Mouse (Mus musculus) midbrain, postnatal 0 days (tissue): ENCODE measurements around the gene Csrnp3. TPM values are rescaled to one million over a fixed set of nuclear protein-coding genes. Genes with fewer than 3 reads are reported as not detected.

ENCODE experiments used
- ATAC-seq: fragments of 200-750 bp; cut with Nextera tagmentation; 2 replicates; pipeline ENCODE4 v1.8.0; 2017; ENCODE audit warnings: moderate number of reproducible peaks, mild to moderate bottlenecking, moderate TSS enrichment, moderate library complexity; ENCODE audit not compliant: low FRiP score
- DNase-seq: peaks from one replicate; pipeline ENCODE4 v3.0.0-alpha.2; 2015; ENCODE audit warnings: low spot score
- H3K27ac ChIP-seq: fragments of 300-500 bp; sonication (generic); 2 replicates; pipeline ENCODE4 v1.5.1; 2014; ENCODE audit warnings: low read depth, mild to moderate bottlenecking, low read length, mixed read lengths
- H3K27me3 ChIP-seq: fragments of 300-500 bp; sonication (generic); 2 replicates; pipeline ENCODE4 v1.6.1; 2014; ENCODE audit warnings: low read length, control low read depth, mixed read lengths; ENCODE audit not compliant: insufficient read depth
- H3K36me3 ChIP-seq: fragments of 300-500 bp; sonication (generic); 2 replicates; pipeline ENCODE4 v1.6.1; 2014; ENCODE audit warnings: low read length, control low read depth, mixed read lengths; ENCODE audit not compliant: insufficient read depth
- H3K4me1 ChIP-seq: fragments of 300-500 bp; sonication (generic); 2 replicates; pipeline ENCODE4 v1.6.1; 2014; ENCODE audit warnings: mild to moderate bottlenecking, control low read depth, antibody characterized with exemption, low read length, mixed read lengths; ENCODE audit not compliant: insufficient read depth
- H3K4me2 ChIP-seq: fragments of 300-500 bp; sonication (generic); 2 replicates; pipeline ENCODE4 v1.6.1; 2014; ENCODE audit warnings: low read depth, mild to moderate bottlenecking, low read length, mixed read lengths; ENCODE audit not compliant: poor library complexity, severe bottlenecking
- H3K4me3 ChIP-seq: fragments of 300-500 bp; sonication (generic); 2 replicates; pipeline ENCODE4 v1.5.1; 2014; ENCODE audit warnings: low read depth, mild to moderate bottlenecking, low read length, moderate library complexity
- H3K9ac ChIP-seq: fragments of 300-500 bp; sonication (generic); replicated peaks from 2 replicates; pipeline ENCODE4 v1.6.1; 2014; ENCODE audit warnings: mild to moderate bottlenecking, low read length, moderate library complexity, mixed read lengths; ENCODE audit not compliant: poor library complexity, severe bottlenecking
- H3K9me3 ChIP-seq: fragments of 300-500 bp; sonication (generic); 2 replicates; pipeline ENCODE4 v1.6.1; 2016; ENCODE audit warnings: low read length, control low read depth
- CTCF ChIP-seq: IDR thresholded peaks from 2 replicates; pipeline ENCODE4 v1.5.1; 2016; ENCODE audit warnings: antibody characterized with exemption, mild to moderate bottlenecking
- WGBS: fragments of 180-500 bp; shearing (Covaris S2); extraction: QIAGEN DNeasy Blood & Tissue Kit; methylation state at CpG from one replicate; pipeline ENCODE4 v1.1.7; 2014; 5-methylcytosine and 5-hydroxymethylcytosine counted together
- polyA plus RNA-seq: library from polyadenylated mRNA; unstranded; fragments of >200 nt; fragmentation: Nextera tagmentation; extraction: Ambion mirVana; gene quantifications from 2 replicates; pipeline ENCODE4 v1.2.1, GENCODE M21; 2015
- total RNA-seq: library from RNA; depleted of rRNA; stranded (reverse); fragments of >200 nt; gene quantifications from 2 replicates; pipeline ENCODE4 v1.2.3, GENCODE M21; 2014; rRNA removed

Csrnp3 gene
- total and polyA plus RNA-seq, 2 experiments from 2014 or later, result 46.5 to 97.1 TPM

DNA sequence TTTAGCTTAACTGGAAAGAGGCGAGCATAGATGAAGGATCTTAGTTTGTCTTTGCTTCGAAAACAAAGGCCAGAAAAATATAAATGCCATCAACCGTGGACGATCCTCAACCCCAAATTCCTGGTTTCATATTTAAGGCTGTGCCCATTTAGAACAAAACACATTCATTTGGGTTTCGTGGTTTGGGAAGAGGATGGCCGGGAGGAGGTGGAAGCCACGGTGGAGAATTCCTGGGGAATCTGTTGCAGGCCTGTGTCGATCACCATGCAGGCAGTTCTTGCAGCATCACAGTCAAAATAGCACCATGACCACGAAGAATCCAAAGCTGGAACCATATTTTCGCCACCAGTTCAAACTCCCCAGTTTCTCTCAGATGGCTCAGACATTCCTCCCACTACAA lies 217.7 kb downstream of the Csrnp3 start:
- no peak overlapping the region for H3K4me3 ChIP-seq
- H3K27ac ChIP-seq, result no peak overlapping the region
- ATAC-seq (no peak), DNase-seq (no peak)
- no peak overlapping the region for H3K4me2 ChIP-seq
- H3K27me3 ChIP-seq, result no peaks in the 10 kb centered on the region
- H3K36me3 ChIP-seq, result no peaks in the 10 kb centered on the region
- no peaks in the 10 kb centered on the region for H3K9me3 ChIP-seq
- no peaks in the 10 kb centered on the region for H3K4me1 ChIP-seq
- no peak for TF ChIP-seq CTCF
- WGBS, result 85% methylated on average over 10 of the region's 10 CpGs
- no peak overlapping the region for H3K9ac ChIP-seq

DNA sequence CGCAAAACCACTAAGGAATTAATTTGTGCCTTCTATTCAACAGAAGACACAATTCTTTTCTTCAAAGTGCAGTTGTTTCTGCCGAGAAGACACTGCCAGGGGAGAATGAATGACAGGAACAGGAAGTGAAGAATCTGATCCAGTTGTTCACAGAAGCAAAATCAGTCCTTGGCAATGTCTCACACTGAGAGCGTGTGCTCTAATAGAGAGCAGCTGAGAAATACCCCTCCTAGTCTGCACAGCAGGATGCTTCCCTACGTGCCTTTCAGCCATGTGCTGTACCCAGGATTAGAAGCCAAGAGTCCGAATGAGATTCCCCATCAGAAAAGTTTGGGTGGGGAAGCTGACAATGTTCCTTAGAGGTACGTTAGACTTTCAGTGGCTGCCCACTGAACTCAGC lies 223.9 kb downstream of the Csrnp3 start:
- Histone ChIP-seq H3K4me1 (no peaks in the 10 kb centered on the region), H3K36me3 (no peaks in the 10 kb centered on the region), H3K27ac (no peak overlapping the region), H3K4me3 (no peak overlapping the region), H3K4me2 (no peak overlapping the region), H3K9ac (no peak overlapping the region), H3K27me3 (no peaks in the 10 kb centered on the region), H3K9me3 (no peaks in the 10 kb centered on the region)
- WGBS, result 16% methylated on average over 6 of the region's 6 CpGs
- TF ChIP-seq CTCF, result no peak
- DNase-seq (no peak), ATAC-seq (no peak)

DNA sequence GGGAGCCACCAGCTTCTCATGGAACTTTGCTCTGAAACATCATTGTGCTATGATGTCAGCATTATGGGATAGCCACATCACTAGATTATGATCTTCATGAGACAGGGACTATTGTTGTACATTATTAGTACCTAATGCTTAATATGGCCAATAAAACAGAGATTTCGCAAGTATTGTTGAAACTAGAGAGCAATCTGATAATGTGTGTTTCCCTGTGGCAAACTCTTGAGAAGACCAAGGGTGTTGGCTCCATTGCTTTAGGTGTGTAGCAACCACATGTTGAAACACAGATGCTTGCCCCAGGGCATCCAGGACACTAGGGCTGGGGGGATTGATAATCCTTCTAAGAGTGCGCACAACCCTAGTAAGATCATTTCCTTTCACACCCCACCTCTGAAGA lies 235.2 kb downstream of the Csrnp3 start:
- no peak overlapping the region for H3K27ac ChIP-seq
- TF ChIP-seq CTCF, result no peak
- no peaks in the 10 kb centered on the region for H3K4me1 ChIP-seq
- H3K4me3 ChIP-seq, result no peak overlapping the region
- H3K36me3 ChIP-seq, result no peaks in the 10 kb centered on the region
- H3K9ac ChIP-seq, result no peak overlapping the region
- no peak for ATAC-seq
- no peaks in the 10 kb centered on the region for H3K27me3 ChIP-seq
- no peak overlapping the region for H3K4me2 ChIP-seq
- 98% methylated on average over 2 of the region's 2 CpGs for WGBS
- no peaks in the 10 kb centered on the region for H3K9me3 ChIP-seq
- DNase-seq, result no peak

Other genes with a start within 250 kb of the Csrnp3 start
- gene Scn2a, start 225.0 kb upstream of the Csrnp3 start, total RNA-seq, result 105 and 143 TPM in 2 replicates
- gene Scn2a, start 225.0 kb upstream of the Csrnp3 start, polyA plus RNA-seq, result 58.8 and 65.6 TPM in 2 replicates